8 mouse cellular contexts compared by ENCODE assay signal in genomic region chr13:21917480-21917879, GRCm38 (mm10). TPM values are rescaled to one million over a fixed set of nuclear protein-coding genes. Genes with fewer than 3 reads are reported as not detected.
DNase-seq lines count a peak whose midpoint lies in the region; ATAC-seq and TF ChIP-seq lines count a peak whose summit lies in the region.

No protein-coding gene starts in this region.

- H3K36me3 ChIP-seq in heart, embryonic 15.5 days, result no peaks in the 10 kb centered on the region
- H3K36me3 ChIP-seq in G1E (replicated peaks), result no peaks in the 10 kb centered on the region
- no peaks in the 10 kb centered on the region for H3K36me3 ChIP-seq in hindbrain, embryonic 11.5 days (ENCODE audit: control insufficient read depth, insufficient read depth, low read length)
- no peaks in the 10 kb centered on the region for H3K36me3 ChIP-seq in liver, embryonic 16.5 days (ENCODE audit: control insufficient read depth, insufficient read depth)

- H3K4me1 ChIP-seq in heart, embryonic 15.5 days (replicated peaks), result peaks cover 9% of the 10 kb centered on the region
- H3K4me1 ChIP-seq in G1E (ENCODE audit: insufficient read depth, low read depth, low read length), result peaks cover 52% of the 10 kb centered on the region
- no peaks in the 10 kb centered on the region for H3K4me1 ChIP-seq in hindbrain, embryonic 11.5 days (replicated peaks; ENCODE audit: control insufficient read depth, insufficient read depth, low read length)
- peaks cover 28% of the 10 kb centered on the region for H3K4me1 ChIP-seq in liver, embryonic 16.5 days (ENCODE audit: control insufficient read depth, low read depth, low read length)

- no peaks in the 10 kb centered on the region for H3K9me3 ChIP-seq in heart, embryonic 15.5 days (replicated peaks)
- no peaks in the 10 kb centered on the region for H3K9me3 ChIP-seq in G1E (replicated peaks)
- no peaks in the 10 kb centered on the region for H3K9me3 ChIP-seq in hindbrain, embryonic 11.5 days (ENCODE audit: control insufficient read depth, low read length)
- H3K9me3 ChIP-seq in liver, embryonic 16.5 days (replicated peaks; ENCODE audit: control insufficient read depth, low read length), result no peaks in the 10 kb centered on the region

- DNase-seq in heart, postnatal 36 days, result no peak
- DNase-seq in G1E (ENCODE audit: low spot score), result no peak
- DNase-seq in hindbrain, embryonic 11.5 days (ENCODE audit: low spot score), result no peak
- DNase-seq in adrenal gland, adult 2 months, result no peak
- no peak for DNase-seq in urinary bladder, postnatal 14 days (ENCODE audit: low spot score)
- no peak for DNase-seq in layer of hippocampus, adult 8-10 months (ENCODE audit: low spot score in 2 of 2)

- peak overlapping the region; percentile 77 for H3K4me2 ChIP-seq in heart, embryonic 15.5 days
- peak overlapping the region; percentile 69 for H3K4me2 ChIP-seq in hindbrain, embryonic 11.5 days (replicated peaks; ENCODE audit: low read depth, low read length)
- peak overlapping the region; percentile 90 for H3K4me2 ChIP-seq in liver, embryonic 16.5 days (ENCODE audit: low read depth, low read length)

- no peak for ATAC-seq in heart, embryonic 15.5 days (replicated peaks; ENCODE audit: insufficient number of reproducible peaks, insufficient read depth, low FRiP score, low read depth)
- ATAC-seq in G1E (ENCODE audit: extremely low read depth, insufficient number of reproducible peaks, low FRiP score, poor library complexity, severe bottlenecking), result no peak
- no peak for ATAC-seq in hindbrain, embryonic 11.5 days (ENCODE audit: low FRiP score)
- ATAC-seq in liver, embryonic 16.5 days (ENCODE audit: low read depth), result no peak

- 3% methylated on average over 11 of the region's 11 CpGs for WGBS in heart, embryonic 15.5 days
- WGBS in hindbrain, embryonic 11.5 days, result under 1% methylated on average over 11 of the region's 11 CpGs
- 1% methylated on average over 11 of the region's 11 CpGs for WGBS in liver, embryonic 16.5 days (ENCODE audit: insufficient replicate concordance)

- no peak overlapping the region for H3K27ac ChIP-seq in heart, embryonic 15.5 days
- no peak overlapping the region for H3K27ac ChIP-seq in hindbrain, embryonic 11.5 days (ENCODE audit: low read depth, low read length)
- no peak overlapping the region for H3K27ac ChIP-seq in liver, embryonic 16.5 days (ENCODE audit: low read length)

- no peak overlapping the region for H3K9ac ChIP-seq in heart, embryonic 15.5 days
- no peak overlapping the region for H3K9ac ChIP-seq in hindbrain, embryonic 11.5 days (ENCODE audit: low read depth, low read length)
- H3K9ac ChIP-seq in liver, embryonic 16.5 days (ENCODE audit: low read depth, low read length), result no peak overlapping the region

- TF ChIP-seq CTCF in G1E (IDR thresholded peaks at IDR 0.05; ENCODE audit: low read depth, low read length), result no peak

- H3K4me3 ChIP-seq in heart, embryonic 15.5 days, result peak overlapping the region; percentile 58
- peak overlapping the region; percentile 71; the same call in 1 of the 2 replicates for H3K4me3 ChIP-seq in G1E (ENCODE audit: low read depth, low read length)
- H3K4me3 ChIP-seq in hindbrain, embryonic 11.5 days (ENCODE audit: low read depth, low read length), result peak overlapping the region; percentile 39
- peak overlapping the region; percentile 67 for H3K4me3 ChIP-seq in liver, embryonic 16.5 days (ENCODE audit: low read depth, low read length)

- intact Hi-C loops in heart, postnatal 36 days (cut with DNase I), result loop anchor here (10.0 kb wide), 1 partner anchor 63 kb away; no protein-coding TSS in a partner anchor

- H3K27me3 ChIP-seq in heart, embryonic 15.5 days, result 0 out of 2 replicates have a peak, but pooled peaks cover 7% of the 10 kb centered on the region
- no peaks in the 10 kb centered on the region for H3K27me3 ChIP-seq in G1E (ENCODE audit: insufficient read depth, low read length)
- peaks cover 17% of the 10 kb centered on the region for H3K27me3 ChIP-seq in hindbrain, embryonic 11.5 days (ENCODE audit: control insufficient read depth, insufficient read depth, low read length)
- H3K27me3 ChIP-seq in liver, embryonic 16.5 days (ENCODE audit: control insufficient read depth, insufficient read depth, low read depth, low read length), result peaks cover 6% of the 10 kb centered on the region

RNA-seq across cellular contexts. Expression of gene Zfp184, which starts 27.4 kb away (rescaled TPM):
- polyA plus RNA-seq in heart, embryonic 15.5 days (2015; fragmentation: Nextera tagmentation; extraction: Ambion mirVana), result 3.8 and 5.1 TPM in 2 replicates
- under 1 TPM; 0.97 to 0.98 TPM for total RNA-seq in heart, postnatal 36 days (2021)
- total RNA-seq in G1E (2014; fragmentation: Nextera tagmentation) (10.4 and 20.1 TPM in 2 replicates), G1E (2017) (2.2 and 3.6 TPM in 2 replicates)
- 0.20 and 0.26 TPM in 2 replicates for polyA plus RNA-seq in G1E (2012)
- polyA plus RNA-seq in hindbrain, embryonic 11.5 days (2014; fragmentation: Nextera tagmentation; extraction: Ambion mirVana), result 25.7 and 27.8 TPM in 2 replicates
- polyA plus RNA-seq in liver, embryonic 16.5 days (2015; fragmentation: Nextera tagmentation; extraction: Ambion mirVana), result 0.55 and 0.56 TPM in 2 replicates
- 1 to 10 TPM; 1.7 to 1.9 TPM for total RNA-seq in adrenal gland, adult 2 months (2021)
- polyA plus RNA-seq in adrenal gland, adult 2 months (2012; rRNA removed), result 0.26 and 0.35 TPM in 2 replicates
- 1 to 10 TPM; 1.9 to 4.5 (median 2.9) TPM for total RNA-seq in layer of hippocampus, adult 8-10 months (2022)
